Mouse (Mus musculus): ENCODE measurements around the gene Hif3a. TPM values are rescaled to one million over a fixed set of nuclear protein-coding genes. Genes with fewer than 3 reads are reported as not detected.
A peak's percentile ranks its signal among the peaks of the same experiment; 100 is the strongest.

Gene Hif3a
- total and polyA plus RNA-seq, 2 experiments: 0.01 to 0.09 TPM

GRCm38 (mm10) chr7:17024141-17024540 is 38.1 kb downstream of the Hif3a start:
- peaks cover 56% of the 10 kb centered on the region for H3K79me2 ChIP-seq (ENCODE audit: control insufficient read depth, insufficient read depth, low read length)
- TF ChIP-seq POLR2A (IDR thresholded peaks at IDR 0.05; ENCODE audit: extremely low read depth, insufficient read depth, low read length) (no peak), CTCF (IDR thresholded peaks at IDR 0.05; ENCODE audit: low read depth, low read length) (no peak)
- no peaks in the 10 kb centered on the region for H3K27me3 ChIP-seq (ENCODE audit: control insufficient read depth, insufficient read depth, low read length)
- peak; percentile 29 for DNase-seq (ENCODE audit: extremely low read depth, low read depth, low spot score)
- peak overlapping the region; percentile 37 for H3K9ac ChIP-seq (ENCODE audit: low read depth, low read length)
- H3K27ac ChIP-seq (replicated peaks; ENCODE audit: insufficient read depth, low read depth, low read length): peak overlapping the region; percentile 53
- no peak overlapping the region for H3K4me3 ChIP-seq (ENCODE audit: insufficient read depth, low read depth, low read length)
- H3K4me1 ChIP-seq (ENCODE audit: control insufficient read depth, insufficient read depth, low read length): peaks cover 29% of the 10 kb centered on the region
- 66% methylated on average over 6 of the region's 6 CpGs for WGBS
- H3K36me3 ChIP-seq (ENCODE audit: control insufficient read depth, insufficient read depth, low read length): 0 out of 2 replicates have a peak, but pooled peaks cover 1% of the 10 kb centered on the region

GRCm38 (mm10) chr7:17023701-17024100 is 38.5 kb downstream of the Hif3a start:
- H3K27me3 ChIP-seq (ENCODE audit: control insufficient read depth, insufficient read depth, low read length): no peaks in the 10 kb centered on the region
- DNase-seq (ENCODE audit: extremely low read depth, low read depth, low spot score): peak; percentile 42
- H3K4me1 ChIP-seq (ENCODE audit: control insufficient read depth, insufficient read depth, low read length): peaks cover 29% of the 10 kb centered on the region
- H3K79me2 ChIP-seq (ENCODE audit: control insufficient read depth, insufficient read depth, low read length): peaks cover 56% of the 10 kb centered on the region
- H3K36me3 ChIP-seq (ENCODE audit: control insufficient read depth, insufficient read depth, low read length): 0 out of 2 replicates have a peak, but pooled peaks cover 1% of the 10 kb centered on the region
- 17% methylated on average over 4 of the region's 4 CpGs for WGBS
- no peak for TF ChIP-seq CTCF (IDR thresholded peaks at IDR 0.05; ENCODE audit: low read depth, low read length)
- no peak for TF ChIP-seq POLR2A (IDR thresholded peaks at IDR 0.05; ENCODE audit: extremely low read depth, insufficient read depth, low read length)
- no peak overlapping the region for H3K4me3 ChIP-seq (ENCODE audit: insufficient read depth, low read depth, low read length)
- H3K9ac ChIP-seq (ENCODE audit: low read depth, low read length): no peak overlapping the region
- H3K27ac ChIP-seq (replicated peaks; ENCODE audit: insufficient read depth, low read depth, low read length): peak overlapping the region; percentile 53; the same call in 1 of the 2 replicates

GRCm38 (mm10) chr7:17022176-17022575 is 40.1 kb downstream of the Hif3a start:
- H3K27me3 ChIP-seq (ENCODE audit: control insufficient read depth, insufficient read depth, low read length): no peaks in the 10 kb centered on the region
- H3K36me3 ChIP-seq (ENCODE audit: control insufficient read depth, insufficient read depth, low read length): 0 out of 2 replicates have a peak, but pooled peaks cover 1% of the 10 kb centered on the region
- peaks cover 53% of the 10 kb centered on the region for H3K79me2 ChIP-seq (ENCODE audit: control insufficient read depth, insufficient read depth, low read length)
- no peak overlapping the region for H3K4me3 ChIP-seq (ENCODE audit: insufficient read depth, low read depth, low read length)
- TF ChIP-seq CTCF (IDR thresholded peaks at IDR 0.05; ENCODE audit: low read depth, low read length): no peak
- no peak for TF ChIP-seq POLR2A (IDR thresholded peaks at IDR 0.05; ENCODE audit: extremely low read depth, insufficient read depth, low read length)
- 97% methylated on average over 15 of the region's 15 CpGs for WGBS
- H3K4me1 ChIP-seq (ENCODE audit: control insufficient read depth, insufficient read depth, low read length): peaks cover 37% of the 10 kb centered on the region
- H3K27ac ChIP-seq (replicated peaks; ENCODE audit: insufficient read depth, low read depth, low read length): no peak overlapping the region
- H3K9ac ChIP-seq (ENCODE audit: low read depth, low read length): no peak overlapping the region
- no peak for DNase-seq (ENCODE audit: extremely low read depth, low read depth, low spot score)

DNA sequence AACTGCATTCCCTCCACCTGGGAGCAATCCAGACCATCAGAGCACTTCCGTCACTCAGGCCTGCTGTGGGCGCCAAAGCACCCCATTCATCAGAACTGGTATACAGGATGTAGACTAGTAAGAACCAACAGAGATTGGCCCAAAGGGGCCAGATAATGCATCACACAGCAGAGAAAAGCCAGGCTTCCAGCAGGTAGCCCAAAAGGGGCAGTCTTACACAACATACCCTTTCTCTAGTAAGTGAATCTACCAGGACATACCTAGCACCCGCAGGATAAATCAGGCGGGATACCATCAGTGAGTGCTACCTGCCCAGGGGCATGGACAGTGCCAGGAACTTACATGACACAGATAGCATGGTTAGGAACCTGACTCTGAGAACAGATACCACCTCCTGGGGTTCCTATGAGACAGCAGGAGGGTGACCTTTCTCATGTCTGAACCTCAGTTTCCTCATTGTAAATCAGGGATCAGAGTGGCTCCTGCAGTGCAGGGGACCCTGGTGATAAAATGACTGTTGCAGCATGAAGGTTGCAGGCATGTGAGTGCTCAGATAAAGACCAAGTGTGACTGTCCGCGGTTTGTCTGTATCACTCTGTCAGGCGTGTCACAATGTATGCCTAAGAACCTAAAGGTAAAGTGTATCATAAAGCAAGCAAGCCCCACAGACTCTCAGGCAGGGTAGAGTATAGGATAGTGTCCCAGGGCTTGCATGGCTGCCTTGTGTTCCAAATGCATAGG is 42.6 kb downstream of the Hif3a start:
- DNase-seq (ENCODE audit: extremely low read depth, low read depth, low spot score): no peak
- H3K4me3 ChIP-seq (ENCODE audit: insufficient read depth, low read depth, low read length): no peak overlapping the region
- TF ChIP-seq POLR2A (IDR thresholded peaks at IDR 0.05; ENCODE audit: extremely low read depth, insufficient read depth, low read length) (no peak), CTCF (IDR thresholded peaks at IDR 0.05; ENCODE audit: low read depth, low read length) (no peak)
- H3K36me3 ChIP-seq (ENCODE audit: control insufficient read depth, insufficient read depth, low read length): peaks cover 8% of the 10 kb centered on the region; the same call in 1 of the 2 replicates
- H3K27ac ChIP-seq (replicated peaks; ENCODE audit: insufficient read depth, low read depth, low read length): no peak overlapping the region
- H3K9ac ChIP-seq (ENCODE audit: low read depth, low read length): no peak overlapping the region
- peaks cover 45% of the 10 kb centered on the region for H3K79me2 ChIP-seq (ENCODE audit: control insufficient read depth, insufficient read depth, low read length)
- H3K27me3 ChIP-seq (ENCODE audit: control insufficient read depth, insufficient read depth, low read length): no peaks in the 10 kb centered on the region
- H3K4me1 ChIP-seq (ENCODE audit: control insufficient read depth, insufficient read depth, low read length): peaks cover 23% of the 10 kb centered on the region
- WGBS: 80% methylated on average over 7 of the region's 7 CpGs

DNA sequence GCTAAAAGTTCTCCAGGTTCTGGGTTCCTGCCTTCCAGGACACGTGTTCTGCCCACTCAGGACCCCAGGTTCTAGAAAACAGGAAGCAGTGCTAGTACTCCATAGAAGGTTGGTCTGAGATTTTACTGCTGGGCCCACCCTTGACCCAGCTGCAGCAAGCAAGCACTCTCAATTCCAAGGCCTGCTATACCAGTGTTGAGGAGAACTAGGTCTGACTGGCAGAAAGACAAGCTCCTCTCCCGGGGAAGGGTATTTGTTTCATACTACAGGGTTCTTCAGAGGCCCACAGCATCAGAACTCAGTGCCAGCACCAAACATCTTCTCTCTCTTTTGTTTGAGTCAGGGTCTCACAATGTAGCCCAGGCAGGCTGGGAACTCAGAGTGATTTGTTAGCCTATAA is 44.3 kb downstream of the Hif3a start:
- H3K27ac ChIP-seq (replicated peaks; ENCODE audit: insufficient read depth, low read depth, low read length): peak overlapping the region; percentile 7

DNA sequence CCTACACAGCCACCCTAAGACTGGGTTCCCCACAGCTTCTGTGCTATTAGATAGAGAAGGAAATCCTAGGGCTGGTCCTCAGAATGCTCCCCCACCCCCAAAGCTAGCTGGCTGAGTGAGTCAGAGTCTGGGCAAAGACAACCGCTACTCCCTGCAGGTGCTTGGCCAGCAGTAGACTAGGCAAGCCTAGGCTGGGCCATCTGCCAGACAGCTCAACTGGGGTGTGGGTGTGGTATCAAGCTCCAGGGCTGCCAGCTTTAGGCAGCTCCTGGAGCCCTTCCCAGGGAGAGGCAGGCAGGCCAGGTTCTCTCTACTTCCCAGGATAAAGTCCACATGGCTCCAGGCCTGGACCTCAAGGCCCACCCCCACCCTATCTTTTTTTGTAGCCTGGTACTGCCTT is 45.2 kb downstream of the Hif3a start:
- H3K79me2 ChIP-seq (ENCODE audit: control insufficient read depth, insufficient read depth, low read length): peaks cover 25% of the 10 kb centered on the region
- WGBS: 27% methylated on average over 1 of the region's 1 CpGs
- peak; percentile 97 for DNase-seq (ENCODE audit: extremely low read depth, low read depth, low spot score)
- peaks cover 11% of the 10 kb centered on the region for H3K4me1 ChIP-seq (ENCODE audit: control insufficient read depth, insufficient read depth, low read length)
- 0 out of 2 replicates have a peak overlapping the region, but pooled peaks have one; percentile 29 for H3K27ac ChIP-seq (replicated peaks; ENCODE audit: insufficient read depth, low read depth, low read length)
- peaks cover 8% of the 10 kb centered on the region; the same call in 1 of the 2 replicates for H3K36me3 ChIP-seq (ENCODE audit: control insufficient read depth, insufficient read depth, low read length)
- H3K4me3 ChIP-seq (ENCODE audit: insufficient read depth, low read depth, low read length): no peak overlapping the region
- H3K9ac ChIP-seq (ENCODE audit: low read depth, low read length): no peak overlapping the region
- TF ChIP-seq CTCF (IDR thresholded peaks at IDR 0.05; ENCODE audit: low read depth, low read length): no peak
- TF ChIP-seq POLR2A (IDR thresholded peaks at IDR 0.05; ENCODE audit: extremely low read depth, insufficient read depth, low read length): no peak
- no peaks in the 10 kb centered on the region for H3K27me3 ChIP-seq (ENCODE audit: control insufficient read depth, insufficient read depth, low read length)

More for the DNA sequence above, 44.3 kb downstream of the Hif3a start:
- Histone ChIP-seq H3K4me3 (ENCODE audit: insufficient read depth, low read depth, low read length) (no peak overlapping the region), H3K9ac (ENCODE audit: low read depth, low read length) (no peak overlapping the region), H3K36me3 (ENCODE audit: control insufficient read depth, insufficient read depth, low read length) (peaks cover 8% of the 10 kb centered on the region; the same call in 1 of the 2 replicates), H3K79me2 (ENCODE audit: control insufficient read depth, insufficient read depth, low read length) (peaks cover 34% of the 10 kb centered on the region), H3K4me1 (ENCODE audit: control insufficient read depth, insufficient read depth, low read length) (peaks cover 11% of the 10 kb centered on the region), H3K27me3 (ENCODE audit: control insufficient read depth, insufficient read depth, low read length) (no peaks in the 10 kb centered on the region)
- no peak for DNase-seq (ENCODE audit: extremely low read depth, low read depth, low spot score)
- TF ChIP-seq CTCF (IDR thresholded peaks at IDR 0.05; ENCODE audit: low read depth, low read length) (no peak), POLR2A (IDR thresholded peaks at IDR 0.05; ENCODE audit: extremely low read depth, insufficient read depth, low read length) (no peak)
- WGBS: 41% methylated on average over 2 of the region's 2 CpGs

Measured in liver, adult 2 months (tissue).